Mouse (Mus musculus) liver, adult 2 months (tissue): ENCODE measurements around the gene Snd1.

Source experiments
- CTCF ChIP-seq: fragments of 200-500 bp; IDR thresholded peaks from 2 replicates; pipeline ENCODE4 v1.5.1; 2011; ENCODE audit warnings: low read depth, low read length, control low read depth
- POLR2A ChIP-seq: fragments of 200-500 bp; IDR thresholded peaks from 2 replicates; pipeline ENCODE4 v1.6.1; 2011; ENCODE audit warnings: low read length, control low read depth; ENCODE audit not compliant: insufficient read depth; ENCODE audit errors: extremely low read depth

- TF ChIP-seq CTCF (no peak), POLR2A (no peak)
Observed at GRCm38 (mm10) chr6:28600404-28600803, 125.5 kb downstream of the Snd1 start.
